Mouse (Mus musculus): ENCODE measurements at regions not wholly inside any gene's neighbourhood (a gene's known extent, or its start where the extent isn't known, plus 50 kb on each side); places are given as distances from the start of the nearest gene placed in this dataset.

DNA sequence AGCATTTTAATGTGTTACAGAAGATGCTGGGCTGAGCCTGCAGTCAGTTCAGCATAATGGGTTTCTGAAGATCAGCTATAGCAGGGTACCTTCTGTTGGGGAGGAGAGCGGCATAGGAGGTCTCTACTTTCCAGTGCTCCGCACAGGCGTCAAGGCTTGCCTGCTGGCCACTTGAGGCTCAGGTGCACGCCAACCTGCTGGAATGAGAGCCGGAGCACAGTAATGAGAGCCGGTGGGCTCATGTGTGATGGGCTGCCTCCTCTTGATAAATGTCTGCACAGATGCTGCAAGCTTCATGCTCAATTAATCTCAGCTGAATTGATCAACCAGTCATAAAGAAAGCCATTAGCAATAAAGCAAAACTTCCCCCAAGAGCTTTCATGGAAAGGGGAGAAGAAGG is 290.6 kb downstream of the Foxo1 start:
- no peak for TF ChIP-seq POLR2A (IDR thresholded peaks at IDR 0.05; ENCODE audit: insufficient read depth, low read depth, low read length)
- TF ChIP-seq CTCF (IDR thresholded peaks at IDR 0.05; ENCODE audit: insufficient read depth, low read depth, low read length), result no peak

All from olfactory bulb, adult 2 months (tissue).